Mouse (Mus musculus) liver, postnatal 0 days (tissue): ENCODE measurements at regions not wholly inside any gene's neighbourhood (a gene's known extent, or its start where the extent isn't known, plus 50 kb on each side); places are given as distances from the start of the nearest gene placed in this dataset.

ENCODE experiments used
- CTCF ChIP-seq: sonication (generic); IDR thresholded peaks from 2 replicates; pipeline ENCODE4 v1.5.1; 2016; ENCODE audit warnings: antibody characterized with exemption, low read depth
- EP300 ChIP-seq: IDR thresholded peaks from 2 replicates; pipeline ENCODE4 v1.6.1; 2016; ENCODE audit warnings: antibody characterized with exemption, low read depth, mild to moderate bottlenecking

DNA sequence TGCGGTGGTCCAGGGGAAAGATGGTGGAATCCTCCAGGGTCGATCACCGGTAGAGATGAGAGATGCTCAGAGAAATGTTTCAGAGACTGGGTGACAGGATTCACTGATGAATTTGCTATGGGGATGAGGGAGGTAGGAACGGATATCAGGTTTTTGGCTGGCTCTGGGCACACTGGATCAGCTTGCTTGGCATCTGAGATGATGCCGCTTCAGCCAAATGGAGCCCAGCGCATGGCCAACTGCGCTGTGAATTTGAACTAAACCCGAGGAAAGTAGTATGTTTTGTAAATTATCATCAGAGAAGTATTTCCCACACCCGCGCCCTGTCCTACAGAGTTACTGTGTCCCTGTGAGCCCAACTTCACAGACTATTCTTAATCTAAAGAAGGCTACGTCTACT, 113.0 kb upstream of the Noct start:
- TF ChIP-seq CTCF (no peak), EP300 (no peak)
